Mouse (Mus musculus) bone marrow macrophage, adult 2 months (primary cell): Measurements from ENCODE around the gene Olfr95. TPM values are rescaled to one million over a fixed set of nuclear protein-coding genes. Genes with fewer than 3 reads are reported as not detected.

ENCODE experiments used
- H3K27ac ChIP-seq: 2 replicates; pipeline ENCODE4 v1.5.1; 2012; ENCODE audit warnings: low read depth, low read length; ENCODE audit not compliant: insufficient read depth
- H3K4me1 ChIP-seq: 2 replicates; pipeline ENCODE4 v1.6.1; 2012; ENCODE audit warnings: low read length; ENCODE audit not compliant: control insufficient read depth, insufficient read depth
- H3K4me3 ChIP-seq: 2 replicates; pipeline ENCODE4 v1.5.1; 2012; ENCODE audit warnings: mild to moderate bottlenecking, low read length, moderate library complexity; ENCODE audit not compliant: insufficient read depth
- CTCF ChIP-seq: IDR thresholded peaks from 2 replicates; pipeline ENCODE4 v1.5.1; 2012; ENCODE audit warnings: low read depth, mild to moderate bottlenecking, low read length, moderate library complexity
- POLR2A ChIP-seq: IDR thresholded peaks from 2 replicates; pipeline ENCODE4 v1.6.1; 2012; ENCODE audit warnings: mild to moderate bottlenecking, low read depth, low read length, borderline replicate concordance
- polyA plus RNA-seq: library from polyadenylated mRNA; stranded (reverse); fragments of >200 nt; gene quantifications from 2 replicates; pipeline ENCODE4 v1.2.4, GENCODE M21; 2012; ENCODE audit not compliant: missing spikeins, insufficient read depth, insufficient read length

Olfr95 gene
- polyA plus RNA-seq, 1 experiment: not detected

DNA sequence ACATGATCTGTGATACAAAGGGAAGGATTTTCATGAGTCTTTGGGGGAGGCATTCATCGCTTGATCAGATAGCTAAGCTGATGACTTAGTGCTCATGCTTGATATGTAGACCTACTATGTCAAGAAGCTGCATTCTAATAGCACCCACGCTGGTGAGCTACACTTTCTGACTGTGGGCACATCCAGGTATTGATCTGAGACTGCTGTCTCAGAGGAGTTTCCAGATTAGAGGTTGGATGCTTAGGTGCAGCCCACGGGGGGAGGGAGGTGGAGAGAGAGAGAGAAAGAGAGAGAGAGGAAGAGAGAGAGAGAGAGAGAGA, 9.0 kb downstream of the Olfr95 start:
- Histone ChIP-seq H3K4me1 (no peaks in the 10 kb centered on the region), H3K4me3 (no peak overlapping the region), H3K27ac (no peak overlapping the region)
- TF ChIP-seq CTCF (no peak), POLR2A (no peak)

DNA sequence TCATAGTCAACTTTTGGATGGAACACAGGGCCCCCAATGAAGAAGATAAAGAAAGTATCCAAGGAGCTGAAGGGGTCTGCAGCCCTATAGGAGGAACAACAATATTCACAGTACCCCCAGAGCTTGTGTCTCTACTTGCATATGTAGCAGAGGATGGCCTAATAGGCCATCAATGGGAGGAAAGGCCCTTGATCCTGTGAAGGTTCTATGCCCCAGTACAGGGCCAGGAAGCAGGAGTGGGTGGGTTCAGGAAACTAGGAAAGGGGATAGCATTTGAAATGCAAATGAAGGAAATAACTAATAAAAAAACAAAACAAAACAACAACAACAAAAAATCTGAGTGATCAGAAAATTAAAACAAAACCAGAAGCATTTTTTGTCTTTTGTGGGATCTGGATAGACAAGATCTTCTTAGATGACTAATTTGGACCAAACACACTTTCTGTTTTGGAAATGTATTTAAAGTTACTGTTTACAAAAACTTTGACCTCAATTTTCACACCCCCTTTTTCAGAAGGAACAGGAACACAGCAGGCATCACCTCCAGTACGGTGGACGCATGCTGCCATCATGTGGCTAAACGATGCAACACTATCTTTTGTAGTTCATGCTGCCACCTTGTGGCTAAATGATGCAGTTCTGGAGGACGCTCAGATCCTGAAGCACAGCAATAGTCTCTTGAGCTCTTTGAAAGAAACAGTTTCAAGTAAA, 9.6 kb downstream of the Olfr95 start:
- no peak overlapping the region for H3K4me3 ChIP-seq
- peak; percentile 99 for TF ChIP-seq CTCF
- TF ChIP-seq POLR2A: no peak
- no peaks in the 10 kb centered on the region for H3K4me1 ChIP-seq
- H3K27ac ChIP-seq: no peak overlapping the region

DNA sequence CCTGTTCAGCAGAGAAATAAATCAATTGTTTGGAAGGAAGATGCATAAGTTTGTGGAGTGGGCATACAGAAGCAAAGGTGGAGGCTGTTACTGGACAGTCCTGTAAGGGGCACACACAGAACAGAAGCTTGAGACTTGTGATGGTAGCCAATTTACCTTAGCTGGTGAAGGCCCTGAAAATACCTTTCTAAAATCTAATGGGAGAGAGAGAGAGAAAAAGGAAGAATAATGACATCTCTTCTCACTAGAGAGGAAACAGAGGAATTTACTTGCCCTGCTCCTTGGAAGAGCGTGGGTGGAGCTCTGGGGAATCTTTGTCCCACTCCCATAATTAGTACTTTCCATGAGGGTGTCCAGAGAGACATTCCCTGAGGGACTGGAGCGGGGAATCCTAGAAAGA, 12.0 kb downstream of the Olfr95 start, which contains the start of gene Olfr94:
Olfr94 (minus strand) TSS at position 101 of the 400 bp plus-strand sequence.
- no peak within 1 kb of the TSS for H3K4me3 ChIP-seq

DNA sequence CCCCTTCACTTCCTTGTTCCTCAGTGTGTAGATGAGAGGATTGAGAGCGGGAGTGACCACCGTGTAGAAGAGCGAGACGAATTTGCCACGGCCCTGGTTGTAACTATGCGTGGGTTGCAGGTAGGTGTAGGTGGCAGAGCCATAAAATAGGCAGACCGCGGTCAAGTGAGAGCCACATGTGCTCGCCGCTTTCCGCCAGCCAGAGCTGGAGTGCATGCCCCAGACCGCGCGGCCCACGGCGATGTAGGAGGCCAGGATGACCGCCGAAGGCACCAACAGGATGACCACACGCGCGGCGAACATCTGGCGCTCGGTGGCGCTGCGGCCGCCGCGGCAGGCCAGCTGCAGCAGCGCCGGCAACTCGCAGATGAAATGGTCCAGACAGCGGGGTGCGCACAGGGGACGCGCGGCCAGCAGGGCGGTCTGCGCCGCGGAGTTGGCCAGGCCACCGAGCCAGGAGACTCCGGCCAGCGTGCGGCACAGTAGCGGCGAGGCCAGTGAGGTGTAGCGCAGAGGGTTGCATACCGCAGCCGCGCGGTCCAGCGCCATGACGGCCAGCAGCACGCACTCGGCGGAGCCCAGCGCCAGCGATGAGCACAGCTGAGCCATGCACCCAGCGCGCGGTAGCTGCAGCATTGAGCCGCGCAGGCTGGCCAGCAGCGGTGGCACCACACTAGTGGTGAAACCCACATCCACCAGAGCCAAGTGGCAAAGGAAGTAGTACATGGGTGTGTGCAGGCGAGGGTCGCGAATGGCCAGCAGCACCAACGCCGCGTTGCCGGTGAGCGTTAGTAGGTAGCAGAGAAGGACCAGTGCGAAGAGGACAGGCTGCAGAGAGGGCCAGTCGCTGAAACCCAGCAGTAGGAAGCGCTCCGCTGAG, 15.8 kb downstream of the Olfr95 start:
- Histone ChIP-seq H3K4me1 (no peaks in the 10 kb centered on the region), H3K4me3 (no peak overlapping the region), H3K27ac (no peak overlapping the region)
- TF ChIP-seq CTCF (no peak), POLR2A (no peak)

More for the DNA sequence above, 12.0 kb downstream of the Olfr95 start, which contains the start of gene Olfr94:
- no peak for TF ChIP-seq CTCF
- no peak for TF ChIP-seq POLR2A
- Histone ChIP-seq H3K27ac (no peak within 1 kb of the TSS), H3K4me1 (no peaks in the 10 kb centered on the region)

DNA sequence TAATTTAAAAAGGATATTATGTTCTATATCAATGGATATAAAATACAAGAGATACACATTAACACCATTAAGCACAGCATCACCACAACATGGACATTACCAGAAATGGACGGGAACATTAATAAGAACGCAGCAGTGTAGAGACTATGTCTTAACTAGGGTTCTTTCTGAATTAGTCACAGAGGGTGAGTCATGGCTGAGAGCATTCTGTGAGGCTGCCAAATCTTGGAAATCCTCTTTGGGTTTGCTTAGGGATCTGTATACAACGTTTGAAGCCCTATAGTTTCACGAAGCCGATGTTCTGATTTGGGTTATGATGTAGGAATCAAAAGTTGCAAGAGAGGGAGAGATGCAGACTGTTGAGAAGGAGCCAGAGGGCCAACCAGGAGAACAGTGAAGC, 18.1 kb downstream of the Olfr95 start:
- TF ChIP-seq POLR2A (no peak), CTCF (no peak)
- Histone ChIP-seq H3K4me1 (no peaks in the 10 kb centered on the region), H3K27ac (no peak overlapping the region), H3K4me3 (no peak overlapping the region)

DNA sequence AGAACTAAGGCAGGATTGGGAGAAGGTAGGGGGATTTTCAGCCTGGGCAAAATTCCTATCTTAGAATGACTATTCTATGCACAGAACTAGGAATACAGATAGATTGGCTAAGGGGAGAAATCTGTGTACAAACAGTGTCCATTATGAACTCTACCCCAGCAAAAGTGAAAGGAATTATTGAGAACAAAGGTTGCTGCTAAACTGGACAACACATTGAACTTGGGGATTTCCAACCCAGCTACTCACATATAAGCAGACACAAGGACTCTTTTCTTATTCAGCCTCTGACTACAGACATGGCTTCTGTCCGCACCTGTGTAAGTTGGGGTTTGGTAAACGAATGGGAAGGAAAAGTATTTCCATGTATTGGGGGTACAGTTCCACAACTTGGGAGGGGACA, 19.3 kb downstream of the Olfr95 start, which contains the start of gene Ubd:
Ubd (plus strand) TSS at position 237 of the 400 bp plus-strand sequence.
- no peak within 1 kb of the TSS for H3K4me3 ChIP-seq
- TF ChIP-seq CTCF: no peak
- TF ChIP-seq POLR2A: no peak
- H3K27ac ChIP-seq: no peak within 1 kb of the TSS
- no peaks in the 10 kb centered on the region for H3K4me1 ChIP-seq

DNA sequence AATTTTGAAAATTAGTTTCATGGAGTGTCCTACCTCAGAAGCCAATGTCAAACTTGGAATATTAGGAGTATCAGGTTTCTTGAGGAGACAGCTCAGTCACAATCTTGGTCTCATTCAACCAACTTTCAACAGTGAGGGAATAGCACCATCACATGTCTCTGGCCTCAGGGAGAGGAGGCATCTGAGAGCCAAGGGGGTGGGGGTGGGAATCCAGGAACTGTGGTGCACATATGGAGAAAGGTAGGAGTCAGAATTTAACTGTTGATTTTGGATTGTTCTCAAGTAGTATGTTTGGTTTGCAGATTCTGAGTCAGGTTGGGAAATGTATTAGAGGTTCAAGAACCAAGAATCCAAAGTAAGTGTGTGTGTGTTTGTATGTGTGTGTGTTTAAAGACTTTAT, 19.9 kb downstream of the Olfr95 start:
- H3K4me1 ChIP-seq: no peaks in the 10 kb centered on the region
- H3K4me3 ChIP-seq: no peak overlapping the region
- TF ChIP-seq CTCF: no peak
- no peak for TF ChIP-seq POLR2A

DNA sequence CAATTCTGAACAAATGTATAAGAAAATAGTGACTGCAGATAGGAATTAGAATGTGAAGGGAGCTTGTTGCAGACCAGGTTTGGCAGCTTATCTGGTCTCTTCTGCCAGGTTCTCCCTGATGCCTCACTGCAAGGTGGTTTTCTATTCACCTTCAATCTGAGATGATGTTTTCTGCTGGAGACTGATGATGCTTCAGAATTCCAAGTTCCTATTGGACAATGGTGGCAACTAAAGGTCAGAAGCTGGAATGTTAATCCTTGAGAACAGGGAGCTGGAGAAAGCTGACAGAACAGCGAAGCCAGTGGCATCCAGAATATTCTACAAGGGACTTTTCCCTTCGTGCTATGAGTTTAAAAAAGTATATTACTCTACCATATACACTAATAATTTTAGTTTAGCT, 22.2 kb downstream of the Olfr95 start:
- TF ChIP-seq POLR2A: no peak
- TF ChIP-seq CTCF: no peak
- Histone ChIP-seq H3K4me3 (no peak overlapping the region), H3K27ac (no peak overlapping the region), H3K4me1 (no peaks in the 10 kb centered on the region)

More for the DNA sequence above, 19.9 kb downstream of the Olfr95 start:
- H3K27ac ChIP-seq: no peak overlapping the region

DNA sequence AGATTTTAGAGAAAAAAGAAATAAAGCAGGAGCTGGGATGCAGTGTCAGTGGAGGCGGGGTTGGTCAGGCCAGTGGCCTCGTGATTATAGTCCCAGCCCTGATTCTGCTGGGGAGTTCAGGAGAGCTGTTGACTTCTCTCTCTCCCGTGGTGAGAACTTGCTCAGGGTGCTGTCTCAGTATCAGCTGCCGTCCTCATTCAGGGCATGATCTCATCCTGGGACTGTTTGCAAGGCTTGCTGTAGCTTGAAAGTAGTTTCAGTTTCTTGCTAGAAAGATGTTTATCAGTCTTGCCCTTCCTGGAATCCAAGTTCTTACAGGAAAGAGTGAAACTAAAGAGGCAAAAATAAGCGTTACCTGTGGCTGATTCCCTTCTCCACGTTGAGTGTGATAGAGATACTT, 27.4 kb downstream of the Olfr95 start:
- peak overlapping the region; percentile 3; the same call in 1 of the 2 replicates for H3K4me3 ChIP-seq
- TF ChIP-seq POLR2A (no peak), CTCF (no peak)
- H3K4me1 ChIP-seq: no peaks in the 10 kb centered on the region
- no peak overlapping the region for H3K27ac ChIP-seq

DNA sequence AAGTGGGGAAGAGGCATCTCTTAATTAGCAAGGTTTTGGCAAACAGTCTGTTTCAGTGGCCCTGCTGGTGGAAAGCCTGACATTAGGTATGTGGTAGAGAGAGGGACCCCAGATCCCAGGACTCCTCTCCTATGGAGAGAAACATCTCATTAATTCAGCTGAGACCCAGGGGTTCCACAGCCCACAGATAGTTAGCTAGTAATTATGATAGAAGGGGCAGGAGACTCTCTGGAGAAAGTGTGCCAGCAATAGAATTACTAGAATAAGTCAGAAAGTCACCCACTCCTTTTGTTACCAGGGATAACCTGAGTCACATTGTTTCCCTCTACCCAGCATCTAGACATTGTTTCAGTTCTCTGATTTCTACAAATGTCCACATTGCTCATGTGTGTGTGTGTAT, 51.5 kb downstream of the Olfr95 start, which contains the start of gene Olfr93:
Olfr93 (minus strand) TSS at position 101 of the 400 bp plus-strand sequence.
- TF ChIP-seq POLR2A: no peak
- TF ChIP-seq CTCF: no peak

More for the DNA sequence above, 51.5 kb downstream of the Olfr95 start, which contains the start of gene Olfr93:
- H3K4me1 ChIP-seq: no peaks in the 10 kb centered on the region
- no peak within 1 kb of the TSS for H3K4me3 ChIP-seq
- H3K27ac ChIP-seq: no peak within 1 kb of the TSS

Other genes starting within 250 kb of the Olfr95 start
- gene 2410137M14Rik, start 231.9 kb downstream of the Olfr95 start, polyA plus RNA-seq: not detected in 2 replicates
- 0.69 and 1.0 TPM in 2 replicates for gene H2-M5, start 223.6 kb downstream of the Olfr95 start, polyA plus RNA-seq
- not detected in 2 replicates for gene Zfp57, start 212.0 kb downstream of the Olfr95 start, polyA plus RNA-seq
- not detected in 2 replicates for gene Mog, start 189.7 kb downstream of the Olfr95 start, polyA plus RNA-seq
- gene Gabbr1, start 167.2 kb downstream of the Olfr95 start, polyA plus RNA-seq: 0.90 and 1.0 TPM in 2 replicates
- not detected in 2 replicates for gene Olfr90, start 124.6 kb downstream of the Olfr95 start, polyA plus RNA-seq
- gene Olfr91, start 114.8 kb downstream of the Olfr95 start, polyA plus RNA-seq: not detected in 2 replicates
- not detected in 2 replicates for gene Olfr92, start 93.0 kb downstream of the Olfr95 start, polyA plus RNA-seq
- not detected in 2 replicates for gene Olfr93, start 51.6 kb downstream of the Olfr95 start, polyA plus RNA-seq
- gene Ubd, start 19.2 kb downstream of the Olfr95 start, polyA plus RNA-seq: not detected in 2 replicates
- not detected in 2 replicates for gene Olfr94, start 12.1 kb downstream of the Olfr95 start, polyA plus RNA-seq
- not detected in 2 replicates for gene Olfr96, start 7.0 kb upstream of the Olfr95 start, polyA plus RNA-seq
- gene Olfr97, start 24.2 kb upstream of the Olfr95 start, polyA plus RNA-seq: not detected in 2 replicates
- not detected in 2 replicates for gene Olfr98, start 50.6 kb upstream of the Olfr95 start, polyA plus RNA-seq
- 48.3 and 53.5 TPM in 2 replicates for gene H2-M3, start 57.1 kb upstream of the Olfr95 start, polyA plus RNA-seq
- gene Olfr99, start 70.3 kb upstream of the Olfr95 start, polyA plus RNA-seq: not detected in 2 replicates
- not detected in 2 replicates for gene Olfr101, start 91.2 kb upstream of the Olfr95 start, polyA plus RNA-seq
- gene Olfr102, start 103.9 kb upstream of the Olfr95 start, polyA plus RNA-seq: not detected in 2 replicates
- gene Olfr103, start 126.6 kb upstream of the Olfr95 start, polyA plus RNA-seq: not detected in 2 replicates
- not detected in 2 replicates for gene Olfr104-ps, start 146.5 kb upstream of the Olfr95 start, polyA plus RNA-seq
- not detected in 2 replicates for gene Olfr105-ps, start 165.9 kb upstream of the Olfr95 start, polyA plus RNA-seq
- gene Olfr106-ps, start 177.3 kb upstream of the Olfr95 start, polyA plus RNA-seq: not detected in 2 replicates
- gene Olfr107, start 186.1 kb upstream of the Olfr95 start, polyA plus RNA-seq: not detected in 2 replicates
- not detected in 2 replicates for gene Olfr108, start 232.4 kb upstream of the Olfr95 start, polyA plus RNA-seq
- gene Olfr109, start 245.8 kb upstream of the Olfr95 start, polyA plus RNA-seq: 0.35 TPM in 1 of 2 replicates, not detected in the other